Mouse (Mus musculus) liver, embryonic 14.5 days (tissue): Measurements from ENCODE around the gene Whamm. TPM values are rescaled to one million over a fixed set of nuclear protein-coding genes. Genes with fewer than 3 reads are reported as not detected.

Experiments used
- ATAC-seq: fragments of 200-750 bp; cut with Nextera tagmentation; 2 replicates; pipeline ENCODE4 v1.8.0; 2017; ENCODE audit warnings: moderate number of reproducible peaks, mild to moderate bottlenecking, moderate library complexity; ENCODE audit not compliant: insufficient read depth
- DNase-seq, 3 experiments: peaks; one replicate each; pipeline ENCODE4 v3.0.0-alpha.2; 2012 to 2013; ENCODE audit warnings: low read depth in 3 of 3, low spot score in 3 of 3
- H3K27ac ChIP-seq: fragments of 300-500 bp; sonication (generic); 2 replicates; pipeline ENCODE4 v1.5.1; 2014; ENCODE audit warnings: moderate library complexity, mild to moderate bottlenecking, control low read depth, inconsistent platforms
- H3K27me3 ChIP-seq: fragments of 300-500 bp; sonication (generic); 2 replicates; pipeline ENCODE4 v1.6.1; 2014; ENCODE audit warnings: mild to moderate bottlenecking, low read length, moderate library complexity; ENCODE audit not compliant: control insufficient read depth, insufficient read depth
- H3K36me3 ChIP-seq: fragments of 300-500 bp; sonication (generic); replicated peaks from 2 replicates; pipeline ENCODE4 v1.6.1; 2014; ENCODE audit warnings: low read depth; ENCODE audit not compliant: control insufficient read depth, insufficient read depth
- H3K4me1 ChIP-seq, 2 experiments: fragments of 200-500 bp in 1 of 2; fragments of 300-500 bp in 1 of 2; sonication (generic) in 1 of 2; replicated peaks; 2 replicates each; pipeline ENCODE4 v1.6.1; 2012 to 2014; ENCODE audit warnings: antibody characterized with exemption in 1 of 2, inconsistent platforms in 1 of 2, low read length in 1 of 2; ENCODE audit not compliant: control insufficient read depth in 2 of 2, insufficient read depth in 2 of 2
- H3K4me2 ChIP-seq: fragments of 300-500 bp; sonication (generic); 2 replicates; pipeline ENCODE4 v1.6.1; 2014; ENCODE audit warnings: low read depth, mild to moderate bottlenecking, control low read depth, moderate library complexity
- H3K4me3 ChIP-seq, 2 experiments: fragments of 200-500 bp in 1 of 2; fragments of 300-500 bp in 1 of 2; sonication (generic) in 1 of 2; 2 replicates each; pipeline ENCODE4 v1.5.1; 2012 to 2014; ENCODE audit warnings: low read depth in 2 of 2, low read length in 2 of 2, mild to moderate bottlenecking in 2 of 2, control low read depth in 1 of 2, inconsistent platforms in 1 of 2, moderate library complexity in 1 of 2; ENCODE audit not compliant: insufficient read depth in 1 of 2
- H3K9ac ChIP-seq: fragments of 300-500 bp; sonication (generic); replicated peaks from 2 replicates; pipeline ENCODE4 v1.6.1; 2014; ENCODE audit warnings: mild to moderate bottlenecking, control low read depth, moderate library complexity
- H3K9me3 ChIP-seq: fragments of 300-500 bp; sonication (generic); 2 replicates; pipeline ENCODE4 v1.6.1; 2016; ENCODE audit warnings: low read length, mixed read lengths; ENCODE audit not compliant: control insufficient read depth
- CTCF ChIP-seq: IDR thresholded peaks from 2 replicates; pipeline ENCODE4 v1.5.1; 2016; ENCODE audit warnings: antibody characterized with exemption, low read depth, control low read depth
- EP300 ChIP-seq: IDR thresholded peaks from 2 replicates; pipeline ENCODE4 v1.6.1; 2016; ENCODE audit warnings: antibody characterized with exemption, low read depth
- WGBS: fragments of 180-500 bp; shearing (Covaris S2); extraction: QIAGEN DNeasy Blood & Tissue Kit; methylation state at CpG from one replicate; pipeline ENCODE4 v1.1.7; 2014; ENCODE audit not compliant: insufficient replicate concordance; 5-methylcytosine and 5-hydroxymethylcytosine counted together
- polyA plus RNA-seq, 2 experiments: library from polyadenylated mRNA; depleted of rRNA in 1 of 2; stranded (reverse) in 1 of 2; unstranded in 1 of 2; fragments of >200 nt; fragmentation: Nextera tagmentation in 1 of 2; extraction: Ambion mirVana in 1 of 2; gene quantifications; 2 replicates each; pipeline versions ENCODE4 v1.2.1 to v1.2.3; 2012 to 2014

The Whamm gene
- polyA plus RNA-seq, 2 experiments, result 6.3 to 6.9 TPM

- DNase-seq, result no peak
- Histone ChIP-seq H3K4me1 (no peaks in the 10 kb centered on the region), H3K4me3 (no peak overlapping the region), H3K9me3 (no peaks in the 10 kb centered on the region), H3K27me3 (no peaks in the 10 kb centered on the region), H3K4me2 (no peak overlapping the region), H3K27ac (no peak overlapping the region), H3K9ac (no peak overlapping the region), H3K36me3 (peaks cover 41% of the 10 kb centered on the region)
- TF ChIP-seq EP300 (no peak), CTCF (no peak)
- ATAC-seq, result no peak
- WGBS, result 92% methylated on average over 1 of the region's 1 CpGs
Observed at GRCm38 (mm10) chr7:81597660-81598059, 26.6 kb downstream of the Whamm start.

- ATAC-seq (no peak), DNase-seq (no peak)
- no peak overlapping the region for H3K4me3 ChIP-seq
- TF ChIP-seq EP300 (no peak), CTCF (no peak)
- no peaks in the 10 kb centered on the region for H3K27me3 ChIP-seq
- H3K4me2 ChIP-seq, result no peak overlapping the region
- H3K9ac ChIP-seq, result no peak overlapping the region
- no peaks in the 10 kb centered on the region for H3K9me3 ChIP-seq
- 71% methylated on average over 8 of the region's 8 CpGs for WGBS
- H3K4me1 ChIP-seq, result peaks cover 2 to 8% of the 10 kb centered on the region in 2 experiments
- H3K27ac ChIP-seq, result no peak overlapping the region
- peaks cover 25% of the 10 kb centered on the region for H3K36me3 ChIP-seq
Observed at GRCm38 (mm10) chr7:81599379-81600280, 28.6 kb downstream of the Whamm start.

DNA sequence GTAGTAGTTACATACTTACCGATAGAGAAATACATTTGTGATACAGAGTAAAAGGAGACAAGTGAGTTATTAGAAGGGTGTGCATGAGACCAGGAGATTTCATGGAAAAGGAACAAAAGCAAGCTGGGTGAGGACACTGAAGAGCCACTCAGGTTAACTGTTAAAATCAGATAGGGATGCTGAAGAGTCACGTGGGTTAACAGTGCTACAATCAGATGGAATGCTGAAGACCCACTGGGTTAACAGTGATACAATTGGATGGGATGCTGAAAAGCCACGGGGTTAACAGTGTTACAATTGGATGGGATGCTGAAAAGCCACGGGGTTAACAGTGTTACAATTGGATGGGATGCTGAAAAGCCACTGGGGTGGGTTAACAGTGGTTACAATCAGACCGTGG, 33.9 kb downstream of the Whamm start:
- DNase-seq, result peak in 1 of 3 experiments; percentile 6
- Histone ChIP-seq H3K4me2 (peak overlapping the region; percentile 15; the same call in 1 of the 2 replicates), H3K36me3 (no peaks in the 10 kb centered on the region), H3K4me3 (no peak overlapping the region), H3K27ac (peak overlapping the region; percentile 46), H3K9ac (no peak overlapping the region), H3K9me3 (no peaks in the 10 kb centered on the region), H3K4me1 (peaks cover 19 to 31% of the 10 kb centered on the region in 2 experiments), H3K27me3 (no peaks in the 10 kb centered on the region)
- TF ChIP-seq CTCF (no peak), EP300 (no peak)
- peak; percentile 53 for ATAC-seq
- WGBS, result 29% methylated on average over 5 of the region's 5 CpGs

GRCm38 (mm10) chr7:81605489-81605888, 34.4 kb downstream of the Whamm start:
- no peaks in the 10 kb centered on the region for H3K27me3 ChIP-seq
- peak overlapping the region; percentile 7; the same call in 1 of the 2 replicates for H3K4me2 ChIP-seq
- DNase-seq (peak; percentile 61 to 63 (median 62)), ATAC-seq (peak; percentile 93)
- no peaks in the 10 kb centered on the region for H3K36me3 ChIP-seq
- TF ChIP-seq EP300 (peak; percentile 95), CTCF (no peak)
- H3K9ac ChIP-seq, result no peak overlapping the region
- peak overlapping the region; percentile 52 for H3K27ac ChIP-seq
- H3K9me3 ChIP-seq, result no peaks in the 10 kb centered on the region
- peaks cover 19 to 31% of the 10 kb centered on the region in 2 experiments for H3K4me1 ChIP-seq
- WGBS, result 11% methylated on average over 4 of the region's 4 CpGs
- H3K4me3 ChIP-seq, result no peak overlapping the region

DNA sequence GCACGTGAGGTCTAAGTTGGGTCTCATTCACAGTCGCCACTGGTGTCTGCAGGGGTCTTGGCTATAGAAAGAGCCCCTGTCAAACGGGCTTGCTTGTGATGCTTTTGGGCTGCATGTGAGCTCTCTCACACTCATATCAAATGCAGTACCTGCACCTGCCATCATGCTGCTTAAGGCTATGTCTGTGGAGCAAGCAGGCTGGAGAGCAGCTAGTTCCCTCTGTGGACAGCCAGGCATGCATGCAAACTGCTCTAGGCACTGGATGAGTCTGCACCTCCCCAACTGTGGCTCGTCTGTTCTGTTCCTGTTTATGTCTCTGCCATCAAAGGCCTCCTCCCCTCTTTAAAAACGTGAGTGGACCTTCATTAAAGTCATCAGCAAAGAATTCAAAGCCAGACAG, 35.4 kb downstream of the Whamm start:
- Histone ChIP-seq H3K36me3 (no peaks in the 10 kb centered on the region), H3K27me3 (no peaks in the 10 kb centered on the region), H3K4me1 (peaks cover 19 to 31% of the 10 kb centered on the region in 2 experiments), H3K4me3 (no peak overlapping the region), H3K9me3 (no peaks in the 10 kb centered on the region), H3K9ac (no peak overlapping the region), H3K4me2 (no peak overlapping the region), H3K27ac (no peak overlapping the region)
- TF ChIP-seq EP300 (no peak), CTCF (no peak; the same call in 1 of the 2 replicates)
- no peak for ATAC-seq
- WGBS, result 44% methylated on average over 5 of the region's 5 CpGs
- no peak for DNase-seq
